Mouse (Mus musculus): ENCODE data around the gene Bcl7c.
"Not testable (repeated sequence)": the region's sequence is repeated elsewhere in the genome, so short reads cannot be mapped to it uniquely, and the experiment has no call there.

The Bcl7c gene

GRCm38 (mm10) chr7:127716992-127717391 lies 8.3 kb upstream of the Bcl7c start:
- no peak for DNase-seq (ENCODE audit: low read depth, low spot score)

- no peak for DNase-seq (ENCODE audit: low read depth, low spot score)
Measured at GRCm38 (mm10) chr7:127714816-127715215, 6.1 kb upstream of the Bcl7c start.

- peak; percentile 87 for DNase-seq (ENCODE audit: low read depth, low spot score)
Measured at GRCm38 (mm10) chr7:127712461-127713385, 4.0 kb upstream of the Bcl7c start, which contains the start of gene Ctf1. Gene Ctf1, plus strand, starts transcription at chr7:127712736.

GRCm38 (mm10) chr7:127711456-127711855 lies 2.7 kb upstream of the Bcl7c start:
- DNase-seq (ENCODE audit: low read depth, low spot score) = peak; percentile 33

- DNase-seq (ENCODE audit: low read depth, low spot score) = no peak
Measured at GRCm38 (mm10) chr7:127711031-127711430, 2.3 kb upstream of the Bcl7c start.

GRCm38 (mm10) chr7:127709261-127709979 lies 687 bp upstream of the Bcl7c start:
- no peak for DNase-seq (ENCODE audit: low read depth, low spot score)

- DNase-seq (ENCODE audit: low read depth, low spot score) = no peak
Measured at GRCm38 (mm10) chr7:127707957-127708206, 851 bp downstream of the Bcl7c start.

- DNase-seq (ENCODE audit: low read depth, low spot score) = peak; percentile 47
Measured at GRCm38 (mm10) chr7:127707045-127707956, 1.4 kb downstream of the Bcl7c start.

- no peak for DNase-seq (ENCODE audit: low read depth, low spot score)
Measured at GRCm38 (mm10) chr7:127705706-127706105, 3.0 kb downstream of the Bcl7c start.

GRCm38 (mm10) chr7:127704598-127704997 lies 4.1 kb downstream of the Bcl7c start:
- DNase-seq (ENCODE audit: low read depth, low spot score) = no peak

- DNase-seq (ENCODE audit: low read depth, low spot score) = no peak
Measured at GRCm38 (mm10) chr7:127703561-127704178, 5.1 kb downstream of the Bcl7c start.

- peak; percentile 54 for DNase-seq (ENCODE audit: low read depth, low spot score)
Measured at GRCm38 (mm10) chr7:127700712-127701331, 7.9 kb downstream of the Bcl7c start.

- peak; percentile 38 for DNase-seq (ENCODE audit: low read depth, low spot score)
Measured at GRCm38 (mm10) chr7:127698986-127699385, 9.7 kb downstream of the Bcl7c start.

- not testable (repeated sequence) for DNase-seq (ENCODE audit: low read depth, low spot score)
Measured at GRCm38 (mm10) chr7:127693730-127694129, 15.0 kb downstream of the Bcl7c start.

GRCm38 (mm10) chr7:127693290-127693689 lies 15.4 kb downstream of the Bcl7c start:
- DNase-seq (ENCODE audit: low read depth, low spot score) = no peak

- DNase-seq (ENCODE audit: low read depth, low spot score) = peak; percentile 95
Measured at GRCm38 (mm10) chr7:127691221-127691989, 17.3 kb downstream of the Bcl7c start.

- no peak for DNase-seq (ENCODE audit: low read depth, low spot score)
Measured at GRCm38 (mm10) chr7:127689626-127690280, 19.0 kb downstream of the Bcl7c start.

- no peak for DNase-seq (ENCODE audit: low read depth, low spot score)
Measured at GRCm38 (mm10) chr7:127688935-127689334, 19.8 kb downstream of the Bcl7c start.

- DNase-seq (ENCODE audit: low read depth, low spot score) = no peak
Measured at GRCm38 (mm10) chr7:127686740-127687449, 21.8 kb downstream of the Bcl7c start.

Measured in 3T3-L1 (cell line).